Mouse (Mus musculus) ES-Bruce4 (cell line): ENCODE measurements around the gene Nxf2. TPM values are rescaled to one million over a fixed set of nuclear protein-coding genes. Genes with fewer than 3 reads are reported as not detected.

Source experiments
- H3K27ac ChIP-seq: 2 replicates; pipeline ENCODE4 v1.5.1; 2012; ENCODE audit warnings: low read length, inconsistent platforms; ENCODE audit not compliant: insufficient read depth
- H3K27me3 ChIP-seq: 2 replicates; pipeline ENCODE4 v1.6.1; 2012; ENCODE audit warnings: mild to moderate bottlenecking, low read length, inconsistent platforms; ENCODE audit not compliant: control insufficient read depth, poor library complexity, insufficient read depth, severe bottlenecking
- H3K36me3 ChIP-seq: 2 replicates; pipeline ENCODE4 v1.6.1; 2012; ENCODE audit warnings: inconsistent platforms, mild to moderate bottlenecking, low read length, moderate library complexity; ENCODE audit not compliant: control insufficient read depth, poor library complexity, insufficient read depth, severe bottlenecking
- H3K4me1 ChIP-seq: one replicate; pipeline ENCODE4 v1.8.1; 2011; ENCODE audit warnings: low read length; ENCODE audit not compliant: control insufficient read depth, insufficient read depth
- H3K4me3 ChIP-seq: 2 replicates; pipeline ENCODE4 v1.5.1; 2011; ENCODE audit warnings: low read depth, mild to moderate bottlenecking, low read length
- H3K9ac ChIP-seq: 2 replicates; pipeline ENCODE4 v1.6.1; 2012; ENCODE audit warnings: low read depth, mild to moderate bottlenecking, inconsistent platforms; ENCODE audit not compliant: poor library complexity, severe bottlenecking
- H3K9me3 ChIP-seq: replicated peaks from 2 replicates; pipeline ENCODE4 v1.6.1; 2012; ENCODE audit warnings: mild to moderate bottlenecking, low read length, inconsistent platforms; ENCODE audit not compliant: control insufficient read depth, poor library complexity, insufficient read depth, severe bottlenecking
- CTCF ChIP-seq: IDR thresholded peaks from one replicate; pipeline ENCODE4 v1.8.1; 2011; ENCODE audit warnings: low read depth, low read length
- EP300 ChIP-seq: IDR thresholded peaks from 2 replicates; pipeline ENCODE4 v1.6.1; 2011; ENCODE audit warnings: low read depth, low read length; ENCODE audit not compliant: insufficient read depth
- POLR2A ChIP-seq: IDR thresholded peaks from one replicate; pipeline ENCODE4 v1.8.1; 2011; ENCODE audit warnings: low read length; ENCODE audit not compliant: insufficient read depth
- polyA plus RNA-seq: library from polyadenylated mRNA; stranded (reverse); fragments of >200 nt; gene quantifications from 2 replicates; pipeline ENCODE4 v1.2.4, GENCODE M21; 2011; ENCODE audit warnings: low read depth; ENCODE audit not compliant: missing spikeins, insufficient read depth, insufficient read length

Gene Nxf2
- 0.29 and 0.45 TPM in 2 replicates for polyA plus RNA-seq

DNA sequence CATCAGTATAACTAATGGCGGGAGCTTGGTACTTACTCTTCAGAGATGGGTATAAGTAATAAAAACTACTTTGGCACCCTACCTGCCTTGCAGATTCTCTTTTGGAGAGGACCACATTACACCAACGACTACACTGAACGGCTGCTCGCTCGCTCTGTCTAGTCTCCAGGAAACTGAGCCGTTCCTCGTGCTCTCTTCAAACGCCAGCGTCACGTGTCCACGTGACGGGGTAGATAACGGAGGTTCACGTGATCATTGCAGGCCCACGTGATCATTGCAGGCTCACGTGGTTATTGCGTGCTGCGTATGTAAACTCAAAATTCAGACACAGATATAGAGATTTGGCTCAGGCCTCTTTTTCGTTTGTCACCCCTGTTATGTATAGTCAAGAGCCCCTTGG, at the start of gene Nxf2:
Nxf2 (minus strand) TSS at position 209 of the 400 bp plus-strand sequence.
- no peak within 1 kb of the TSS for H3K27ac ChIP-seq
- H3K4me3 ChIP-seq, result peak within 1 kb of the TSS; percentile 55
- H3K36me3 ChIP-seq, result no peaks in the 10 kb centered on the region
- no peaks in the 10 kb centered on the region for H3K4me1 ChIP-seq
- H3K9ac ChIP-seq, result peak within 1 kb of the TSS; percentile 41; the same call in 1 of the 2 replicates
- H3K27me3 ChIP-seq, result no peaks in the 10 kb centered on the region
- TF ChIP-seq POLR2A (no peak), EP300 (no peak), CTCF (no peak)
- no peaks in the 10 kb centered on the region for H3K9me3 ChIP-seq

DNA sequence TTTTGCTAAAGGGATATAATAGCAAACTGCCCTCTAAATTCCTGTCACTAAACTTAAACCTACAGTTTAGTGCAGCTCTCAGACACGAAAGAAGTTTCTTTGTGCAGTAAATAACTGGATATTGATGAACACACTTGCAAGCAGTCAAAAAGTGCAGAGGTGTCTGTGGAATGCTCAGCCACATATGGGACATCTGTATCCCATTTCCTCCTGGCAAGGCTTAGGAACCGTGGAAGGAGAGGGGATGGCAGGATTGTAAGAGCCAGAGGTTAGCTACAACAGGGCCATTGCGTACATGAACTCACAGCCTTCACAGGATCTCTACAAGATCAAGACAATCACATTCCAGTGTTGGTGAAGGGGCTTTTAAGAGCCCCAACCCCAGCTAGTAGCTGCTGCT, 46.8 kb upstream of the Nxf2 start:
- Histone ChIP-seq H3K9ac (no peak overlapping the region), H3K9me3 (no peaks in the 10 kb centered on the region), H3K27me3 (no peaks in the 10 kb centered on the region), H3K4me1 (no peaks in the 10 kb centered on the region), H3K27ac (no peak overlapping the region), H3K36me3 (no peaks in the 10 kb centered on the region), H3K4me3 (no peak overlapping the region)
- TF ChIP-seq CTCF, result no peak
- TF ChIP-seq POLR2A, result no peak
- TF ChIP-seq EP300, result no peak

DNA sequence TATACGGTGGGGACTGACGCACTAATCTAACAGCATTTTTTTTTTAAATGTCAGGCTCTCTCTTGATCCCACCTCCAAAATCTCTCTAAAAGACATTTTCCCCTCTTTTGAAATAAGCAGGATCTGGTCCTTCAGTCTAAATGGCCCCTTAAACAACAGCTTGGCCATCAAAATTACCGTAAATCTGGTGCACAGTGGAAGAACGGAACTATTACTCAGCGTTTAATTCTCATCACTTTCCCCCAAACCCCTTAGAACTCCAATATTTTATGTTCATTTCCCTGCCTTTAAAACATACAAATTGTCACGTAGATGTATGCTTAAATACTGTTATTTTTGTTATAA, 44.9 kb upstream of the Nxf2 start:
- TF ChIP-seq EP300, result no peak
- no peak for TF ChIP-seq CTCF
- TF ChIP-seq POLR2A, result no peak
- Histone ChIP-seq H3K4me3 (peak overlapping the region; percentile 48), H3K4me1 (no peaks in the 10 kb centered on the region), H3K9me3 (no peaks in the 10 kb centered on the region), H3K36me3 (no peaks in the 10 kb centered on the region), H3K27ac (no peak overlapping the region), H3K27me3 (no peaks in the 10 kb centered on the region), H3K9ac (no peak overlapping the region)

GRCm38 (mm10) chrX:135008720-135009470, 44.3 kb upstream of the Nxf2 start, which contains the start of gene Zmat1:
Gene Zmat1 (minus strand): TSS chrX:135009209.
- Histone ChIP-seq H3K9ac (peak within 1 kb of the TSS; percentile 97), H3K4me3 (peak within 1 kb of the TSS; percentile 86), H3K4me1 (no peaks in the 10 kb centered on the region), H3K27me3 (no peaks in the 10 kb centered on the region), H3K27ac (peak within 1 kb of the TSS; percentile 45; the same call in 1 of the 2 replicates), H3K36me3 (no peaks in the 10 kb centered on the region), H3K9me3 (no peaks in the 10 kb centered on the region)
- no peak for TF ChIP-seq EP300
- TF ChIP-seq POLR2A, result no peak
- no peak for TF ChIP-seq CTCF

- H3K9me3 ChIP-seq, result no peaks in the 10 kb centered on the region
- H3K4me1 ChIP-seq, result no peaks in the 10 kb centered on the region
- H3K27ac ChIP-seq, result no peak overlapping the region
- TF ChIP-seq POLR2A (no peak), CTCF (no peak), EP300 (no peak)
- H3K27me3 ChIP-seq, result no peaks in the 10 kb centered on the region
- no peak overlapping the region for H3K9ac ChIP-seq
- H3K4me3 ChIP-seq, result no peak overlapping the region
- no peaks in the 10 kb centered on the region for H3K36me3 ChIP-seq
These were observed 43.5 kb upstream of the Nxf2 start for GRCm38 (mm10) chrX:135008021-135008420.

GRCm38 (mm10) chrX:134963305-134964094, 1.1 kb downstream of the Nxf2 start:
- H3K9ac ChIP-seq, result peak overlapping the region; percentile 41; the same call in 1 of the 2 replicates
- H3K27me3 ChIP-seq, result no peaks in the 10 kb centered on the region
- H3K4me1 ChIP-seq, result no peaks in the 10 kb centered on the region
- H3K36me3 ChIP-seq, result no peaks in the 10 kb centered on the region
- no peak for TF ChIP-seq EP300
- TF ChIP-seq POLR2A, result no peak
- no peak for TF ChIP-seq CTCF
- no peaks in the 10 kb centered on the region; the same call in 1 of the 2 replicates for H3K9me3 ChIP-seq
- no peak overlapping the region for H3K27ac ChIP-seq
- H3K4me3 ChIP-seq, result peak overlapping the region; percentile 55
